ENCODE assay signal across 8 mouse cellular contexts in the genomic region with DNA sequence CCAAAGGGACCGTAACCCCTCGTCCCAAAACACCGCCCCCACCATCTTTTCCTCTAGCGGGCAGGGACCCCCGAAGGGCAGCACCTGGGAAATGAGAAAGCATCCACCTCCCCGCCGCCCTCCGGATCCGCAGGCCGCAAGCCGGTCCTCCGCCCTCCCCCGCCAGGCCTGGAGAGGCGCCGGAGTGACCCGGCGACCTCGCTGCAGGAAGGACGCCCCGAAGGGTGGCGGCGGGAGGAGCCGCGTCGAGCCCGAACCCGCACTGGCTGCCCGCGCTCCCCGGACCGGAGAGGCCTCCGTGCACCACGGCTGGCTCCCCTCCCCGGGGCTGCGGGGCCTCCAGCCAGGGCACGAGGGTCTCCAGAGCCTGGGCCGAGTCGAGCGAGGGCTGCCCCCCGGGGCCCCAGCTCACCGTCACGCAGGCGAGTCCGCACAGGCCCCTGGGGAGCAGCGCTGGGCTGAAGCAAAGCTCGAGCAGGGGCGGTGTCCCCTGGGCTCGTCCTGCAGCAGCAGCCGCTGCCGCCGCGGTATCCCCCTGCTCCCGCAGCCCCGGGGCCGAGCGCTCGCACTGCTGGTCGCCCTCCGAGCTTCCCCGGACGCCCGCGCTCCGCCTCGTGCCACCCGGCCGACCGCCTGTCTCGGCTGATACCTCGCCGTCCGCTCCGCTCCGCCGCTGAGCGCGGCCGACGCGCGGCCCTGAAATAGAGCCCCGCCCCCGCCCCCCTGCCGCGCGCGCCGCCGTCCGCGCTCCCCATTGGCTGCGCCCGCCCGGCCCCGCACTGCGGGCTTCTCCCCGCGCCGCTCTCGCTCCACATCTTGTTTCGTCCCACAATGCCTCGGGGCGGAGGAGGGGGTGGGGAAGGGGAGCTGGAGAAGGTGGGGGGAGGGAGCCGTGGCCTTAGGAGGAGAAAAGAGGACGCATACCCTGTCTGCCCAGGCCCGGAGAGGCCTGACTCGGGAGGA. TPM values are rescaled to one million over a fixed set of nuclear protein-coding genes. Genes with fewer than 3 reads are reported as not detected.
DNase-seq lines count a peak whose midpoint lies in the region; ATAC-seq lines count a peak whose summit lies in the region.

A gene (minus strand): TSS at position 703 of the 963 bp plus-strand sequence.

- H3K9ac ChIP-seq in lung, embryonic 16.5 days (ENCODE audit: low read length) = peak within 1 kb of the TSS; percentile 93

- H3K4me2 ChIP-seq in lung, embryonic 16.5 days (ENCODE audit: low read depth, low read length) = peak within 1 kb of the TSS; percentile 71

- peaks cover 24% of the 10 kb centered on the region for H3K4me1 ChIP-seq in lung, embryonic 16.5 days (replicated peaks; ENCODE audit: control insufficient read depth, insufficient read depth, low read length)

- peak within 1 kb of the TSS; percentile 89 for H3K4me3 ChIP-seq in lung, embryonic 16.5 days (ENCODE audit: low read length)

- peak within 1 kb of the TSS; percentile 93 for H3K27ac ChIP-seq in lung, embryonic 16.5 days (ENCODE audit: low read length)

- under 1% methylated on average over 77 of the region's 107 CpGs for WGBS in lung, embryonic 16.5 days

- DNase-seq in NIH3T3 (ENCODE audit: low read depth) = peak; percentile 98
- DNase-seq in cerebellum, adult 9-10 months = peak; percentile 90
- peak; percentile 91 for DNase-seq in layer of hippocampus, adult 9-11 months
- peak; percentile 75 for DNase-seq in ovary, postnatal 10 days (ENCODE audit: low spot score)
- peak; percentile 88 for DNase-seq in thymus, postnatal 0 days (ENCODE audit: low spot score)

- peaks cover 10% of the 10 kb centered on the region for H3K36me3 ChIP-seq in lung, embryonic 16.5 days (ENCODE audit: control insufficient read depth, insufficient read depth, low read length)

- no peaks in the 10 kb centered on the region for H3K9me3 ChIP-seq in lung, embryonic 16.5 days (ENCODE audit: control insufficient read depth, low read length)

- H3K27me3 ChIP-seq in lung, embryonic 16.5 days (ENCODE audit: control insufficient read depth, insufficient read depth, low read depth, low read length) = no peaks in the 10 kb centered on the region

- ATAC-seq in frontal cortex, adult (ENCODE audit: low TSS enrichment) = peak; percentile 89
- ATAC-seq in hematopoietic stem cell, adult 5-6 weeks (replicated peaks in 1 of 2; ENCODE audit: insufficient read depth in 1 of 2, low FRiP score in 2 of 2, low TSS enrichment in 1 of 2, low read depth in 1 of 2, poor library complexity in 2 of 2, severe bottlenecking in 2 of 2) = peak; percentile 71 to 86
- peak; percentile 98 for ATAC-seq in lung, embryonic 16.5 days (ENCODE audit: low read depth)

RNA-seq across cellular contexts. Expression of the gene that starts here (rescaled TPM):
- 17.9 and 36.5 TPM in 2 replicates for total RNA-seq in hematopoietic stem cell, adult 5-6 weeks (2017)
- 23.4 and 24.5 TPM in 2 replicates for polyA plus RNA-seq in lung, embryonic 16.5 days (2015; fragmentation: Nextera tagmentation; extraction: Ambion mirVana)
- 23.1 and 26.6 TPM in 2 replicates for polyA plus RNA-seq in thymus, postnatal 0 days (2015; fragmentation: Nextera tagmentation; extraction: Ambion mirVana)

Comparison
In these comparisons a context has a peak if more than half of its experiments do, and no peak if none do; other contexts are left out.
1. Peak in every context shown above with its lines: DNase-seq, ATAC-seq, H3K4me3 ChIP-seq and H3K27ac ChIP-seq.